Mouse (Mus musculus): ENCODE results near the gene Bmp4.

- TF ChIP-seq CTCF (IDR thresholded peaks at IDR 0.05; ENCODE audit: extremely low read depth, insufficient read depth, insufficient read length, insufficient replicate concordance) (no peak), POLR2A (IDR thresholded peaks at IDR 0.05; ENCODE audit: low read depth, low read length) (no peak)
These were observed 5.3 kb downstream of the Bmp4 start for GRCm38 (mm10) chr14:46384946-46385691.
